Mouse (Mus musculus) frontal cortex, adult 2 months (tissue): ENCODE measurements at regions not wholly inside any gene's neighbourhood (a gene's known extent, or its start where the extent isn't known, plus 50 kb on each side); places are given as distances from the start of the nearest gene placed in this dataset.
A peak's percentile ranks its signal among the peaks of the same experiment; 100 is the strongest.

Experiments used
- DNase-seq, 2 experiments: peaks; one replicate each; pipeline ENCODE4 v3.0.0; 2022; ENCODE audit warnings: low spot score in 1 of 2; ENCODE audit errors: extremely low spot score in 1 of 2

DNA sequence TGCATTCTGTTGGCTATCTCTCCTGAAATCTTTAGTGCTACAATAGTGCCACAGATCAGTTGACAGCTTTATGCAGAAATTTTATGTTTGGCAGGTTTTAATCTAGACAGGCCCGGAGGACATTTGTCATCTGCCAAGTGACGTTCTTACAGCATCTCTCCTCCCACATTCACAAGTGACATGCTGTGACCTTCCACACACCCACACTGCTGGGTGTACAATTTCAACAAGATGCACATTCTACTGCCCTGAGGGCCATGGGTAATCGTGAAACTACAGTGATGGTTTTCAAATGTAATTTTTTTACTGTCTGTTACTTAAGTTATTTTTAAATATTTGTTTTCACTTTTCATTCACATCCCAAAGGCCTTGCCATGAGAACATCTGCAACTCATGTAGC lies 639.2 kb upstream of the Gm11114 start:
- DNase-seq, result peak in 1 of 2 experiments; percentile 6

DNA sequence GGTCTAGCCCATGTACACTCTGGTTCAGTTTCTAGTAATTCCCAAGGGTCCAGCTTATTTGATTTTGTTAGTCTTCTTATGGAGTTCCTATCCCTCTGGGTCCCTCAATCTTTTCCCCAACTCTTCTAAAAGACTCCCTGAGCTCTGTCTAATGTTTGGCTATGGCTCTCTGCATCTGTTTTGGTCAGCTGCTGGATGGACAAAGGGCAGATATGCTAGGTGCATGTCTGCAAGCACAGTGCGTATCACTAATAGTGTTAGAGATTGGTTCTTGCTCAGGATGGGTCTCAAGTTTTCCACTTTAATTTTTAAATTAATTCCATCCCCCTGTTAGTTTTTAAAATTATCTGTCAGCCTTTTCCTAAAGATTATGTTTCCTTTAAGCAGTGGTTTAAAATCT lies 634.2 kb upstream of the Gm11114 start:
- no peak for DNase-seq

DNA sequence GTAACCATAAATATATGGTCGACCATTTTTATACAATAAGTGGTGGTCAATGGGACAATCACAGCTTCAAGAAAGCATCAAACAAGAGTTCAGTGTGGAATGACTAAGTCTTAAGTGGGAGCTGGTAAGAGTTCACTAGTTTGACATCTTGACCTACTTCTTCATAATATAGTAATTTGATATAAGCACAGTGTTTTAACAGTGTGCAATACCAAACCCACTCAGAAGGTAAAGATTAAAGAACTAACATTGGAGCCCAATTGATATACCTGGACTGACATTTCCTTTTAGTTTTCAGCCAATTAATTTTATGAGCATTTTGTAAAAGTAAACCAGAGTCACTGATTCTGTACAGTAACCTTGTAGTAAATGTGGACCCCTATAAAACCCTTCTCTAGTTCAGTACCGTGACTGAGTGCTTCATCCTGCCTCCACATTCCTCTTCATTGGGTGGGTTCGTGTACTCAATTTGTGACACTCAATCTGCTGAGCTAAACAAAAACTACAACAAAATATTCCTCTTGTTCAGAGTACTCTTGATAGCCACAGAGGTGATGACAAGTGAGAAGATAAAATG lies 593.9 kb upstream of the Gm11114 start:
- DNase-seq, result no peak

DNA sequence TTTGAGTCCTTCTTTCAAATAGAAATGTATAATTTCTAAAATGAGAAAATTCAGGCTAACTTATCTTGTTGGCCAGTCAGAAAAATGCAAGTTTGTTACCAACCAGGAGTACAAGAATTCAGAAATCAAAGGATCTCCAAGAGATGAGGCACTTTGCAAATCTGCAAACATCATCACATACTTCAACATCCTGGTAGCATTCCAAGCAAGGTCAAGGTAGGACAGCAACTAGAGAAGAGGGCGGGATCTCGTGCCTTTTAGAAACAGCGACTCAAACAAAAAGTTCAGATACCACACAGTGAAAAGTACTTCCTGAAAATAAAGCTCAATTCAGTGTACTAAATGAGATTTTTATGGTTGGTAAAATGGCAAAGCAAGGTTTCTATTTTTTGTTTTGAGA lies 593.2 kb upstream of the Gm11114 start:
- DNase-seq, result no peak

DNA sequence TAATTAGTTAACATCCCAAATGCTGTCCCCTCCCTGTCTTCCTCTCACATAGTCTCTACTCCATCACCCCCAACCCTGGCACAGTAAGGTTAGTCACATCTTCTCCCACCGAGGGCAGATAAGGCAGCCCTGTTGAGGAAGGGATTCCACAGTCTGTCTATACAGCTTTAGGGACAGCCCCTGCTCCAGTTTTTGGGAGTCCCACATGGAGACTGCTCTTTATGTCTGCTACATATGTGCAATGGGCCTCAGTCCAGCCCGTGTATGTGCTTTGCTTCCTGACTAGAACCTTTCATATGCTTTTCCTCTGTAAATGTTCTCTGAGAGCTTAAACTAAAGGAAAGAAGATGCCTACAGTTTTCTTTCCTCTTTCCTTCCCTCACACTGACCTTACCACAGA lies 592.1 kb upstream of the Gm11114 start:
- DNase-seq, result no peak

DNA sequence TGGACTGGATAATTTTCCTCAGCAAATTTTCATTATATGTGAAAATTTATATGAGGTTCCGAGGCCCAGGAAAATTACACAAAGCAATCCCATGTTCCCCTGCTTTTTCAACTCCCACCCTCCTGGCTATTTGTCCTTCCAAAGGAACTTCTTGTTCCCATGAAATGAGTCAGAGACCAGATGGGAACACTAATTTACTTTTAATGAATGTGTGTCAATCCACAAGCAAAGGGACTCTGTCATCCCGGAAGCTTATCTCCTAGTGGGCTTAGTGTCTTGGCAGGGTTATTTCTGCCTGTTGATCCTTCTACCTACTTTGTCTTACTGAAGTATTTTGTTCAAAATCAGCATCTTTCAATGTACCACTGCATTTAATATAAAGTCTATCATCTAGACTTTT lies 573.3 kb upstream of the Gm11114 start:
- DNase-seq, result no peak

DNA sequence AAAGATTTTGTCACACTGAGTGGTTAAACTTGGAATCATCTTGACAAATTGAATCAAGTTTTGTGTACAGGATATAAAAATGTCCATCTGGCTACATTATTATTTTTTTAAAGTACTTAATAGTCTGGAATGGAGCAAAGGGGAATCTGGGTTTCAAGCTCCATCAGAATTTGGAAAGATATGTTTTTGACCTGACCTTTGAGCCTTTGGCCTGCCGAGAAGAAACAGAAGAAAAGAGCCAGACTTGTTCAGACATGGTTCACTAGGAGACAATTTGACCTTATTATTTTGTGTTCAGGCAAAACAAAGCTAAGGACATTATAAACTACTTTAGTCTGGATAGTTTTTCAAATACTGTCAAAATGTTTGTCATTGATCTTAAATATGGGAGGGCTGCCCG lies 572.2 kb upstream of the Gm11114 start:
- DNase-seq, result no peak

DNA sequence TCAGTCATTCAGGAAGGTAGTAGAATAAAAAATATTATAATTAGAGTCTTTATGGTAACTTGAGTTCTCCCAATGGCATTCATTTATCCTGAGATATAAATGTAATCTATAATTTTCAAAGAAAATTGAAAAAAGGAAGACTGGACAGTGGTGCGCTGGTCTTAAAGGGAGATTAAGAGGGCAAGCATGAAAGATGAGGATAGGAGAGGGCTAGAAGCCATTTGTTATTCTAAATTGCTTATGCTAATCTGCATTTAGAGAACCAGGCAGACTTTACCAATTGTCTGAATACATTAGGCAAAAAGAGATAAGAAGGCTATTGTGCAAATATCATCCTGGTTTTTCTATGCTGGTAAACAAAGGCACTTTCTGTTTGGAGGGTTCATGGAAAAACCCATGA lies 558.2 kb upstream of the Gm11114 start:
- DNase-seq, result no peak

DNA sequence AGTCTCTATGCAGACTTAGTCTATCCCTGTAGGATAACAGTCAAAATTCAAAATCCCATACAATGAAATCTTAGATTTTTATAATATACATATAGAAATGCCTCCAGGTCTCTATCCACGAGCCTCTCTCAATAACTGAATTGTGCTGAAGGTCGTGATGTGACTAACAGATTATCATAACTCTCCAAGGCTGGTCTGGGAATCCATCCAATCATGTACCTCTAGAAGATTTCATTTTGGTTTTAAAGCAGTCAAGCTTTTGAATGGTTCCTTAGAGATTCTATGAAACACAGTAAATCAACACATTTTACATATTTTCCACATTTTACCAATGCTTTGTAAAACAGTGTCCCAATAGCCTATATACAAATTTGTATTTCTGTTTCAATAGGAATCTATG lies 557.7 kb upstream of the Gm11114 start:
- DNase-seq, result no peak

DNA sequence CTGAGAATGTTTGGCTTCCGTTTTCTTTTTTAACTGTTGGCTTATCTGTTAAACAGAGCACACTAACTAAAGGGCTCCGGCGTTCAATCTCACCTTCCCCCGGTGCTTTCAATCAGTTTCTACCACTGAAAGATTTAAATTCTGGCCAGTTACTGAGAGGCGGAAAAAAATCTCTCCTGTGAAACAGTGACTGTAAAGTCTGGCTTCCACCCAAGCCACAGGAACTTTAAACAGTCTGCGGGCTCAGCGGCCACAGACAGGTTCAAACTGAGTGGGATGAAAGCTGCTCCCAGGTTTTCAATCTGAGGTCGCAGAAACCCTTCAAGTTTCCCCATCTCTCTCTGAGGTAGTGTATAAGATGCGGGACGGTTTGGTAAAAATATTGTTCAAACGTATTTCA lies 538.2 kb upstream of the Gm11114 start:
- DNase-seq, result no peak

DNA sequence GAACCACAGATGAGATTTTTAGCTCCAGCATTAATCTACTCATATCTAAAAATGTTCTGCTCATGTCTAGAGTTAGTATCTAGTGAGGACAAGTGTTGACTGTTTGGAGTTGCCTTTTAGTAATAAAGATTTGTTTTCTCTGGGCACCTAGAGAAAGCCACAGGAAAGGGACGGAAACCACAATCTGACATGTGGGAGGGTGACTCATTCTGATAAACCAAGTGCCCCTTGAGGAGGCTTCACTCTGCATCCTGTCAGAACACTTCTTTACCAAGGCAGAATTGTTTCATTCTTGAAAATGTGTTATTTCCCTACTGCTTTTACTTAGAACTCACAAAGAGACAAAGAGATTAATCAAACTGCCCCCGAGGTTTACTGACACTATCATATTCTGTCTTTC lies 537.4 kb upstream of the Gm11114 start:
- DNase-seq, result no peak

DNA sequence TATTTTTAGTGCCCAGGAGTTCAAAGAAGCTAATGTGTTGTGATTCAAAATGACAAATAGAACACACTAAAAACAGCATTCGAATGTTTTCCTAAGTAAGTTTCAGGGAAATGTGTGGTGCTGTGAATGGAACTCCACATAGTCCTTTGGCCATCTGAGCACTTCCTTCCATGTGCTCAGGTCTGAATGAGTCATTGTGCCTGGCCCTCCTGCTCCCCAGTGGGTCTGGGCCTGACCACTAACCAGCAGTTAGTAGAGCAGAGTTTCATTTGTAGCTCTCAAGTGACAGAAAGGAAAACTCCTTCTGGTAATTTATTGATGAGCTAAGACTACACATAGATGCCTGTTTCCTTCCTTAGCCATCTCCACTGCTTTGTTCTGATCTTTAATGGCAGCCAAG lies 533.4 kb upstream of the Gm11114 start:
- no peak for DNase-seq

DNA sequence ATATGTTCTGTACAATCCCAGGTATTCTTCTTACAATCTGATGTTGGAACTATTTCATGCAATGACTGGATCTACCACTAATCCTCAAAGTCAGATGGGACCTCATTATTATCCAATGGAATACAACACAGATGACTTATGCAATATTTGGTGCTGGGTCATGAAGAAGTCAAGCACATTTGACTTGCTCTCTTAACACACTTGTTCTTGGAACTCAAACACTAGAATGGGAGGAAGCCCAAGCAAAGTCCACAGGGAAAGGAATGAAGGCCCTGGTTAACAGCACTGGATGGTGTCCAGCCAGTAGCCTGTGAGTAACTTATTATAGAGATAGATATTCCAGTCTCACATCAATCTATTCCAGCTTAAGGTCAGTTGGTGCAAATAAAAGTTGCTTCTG lies 486.8 kb upstream of the Gm11114 start:
- DNase-seq, result no peak

DNA sequence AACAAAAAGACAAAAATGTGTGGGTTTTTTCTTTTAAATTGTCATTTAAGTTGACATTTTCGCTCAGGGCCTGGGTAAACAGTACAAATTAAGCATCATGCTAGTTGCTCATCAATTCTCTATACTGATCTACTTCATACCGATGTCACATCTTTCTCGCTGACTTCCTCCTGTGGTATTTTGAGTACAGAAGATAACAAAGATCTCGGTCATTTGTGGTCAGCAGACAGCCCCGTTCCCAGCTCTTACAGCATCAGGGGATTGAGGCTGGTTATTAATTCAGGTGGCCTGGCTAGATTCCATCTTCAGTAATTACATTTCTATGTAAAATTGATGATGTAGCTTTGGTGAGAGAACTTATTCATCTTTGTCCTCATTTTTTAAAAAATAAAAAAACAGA lies 483.6 kb upstream of the Gm11114 start:
- DNase-seq, result no peak

DNA sequence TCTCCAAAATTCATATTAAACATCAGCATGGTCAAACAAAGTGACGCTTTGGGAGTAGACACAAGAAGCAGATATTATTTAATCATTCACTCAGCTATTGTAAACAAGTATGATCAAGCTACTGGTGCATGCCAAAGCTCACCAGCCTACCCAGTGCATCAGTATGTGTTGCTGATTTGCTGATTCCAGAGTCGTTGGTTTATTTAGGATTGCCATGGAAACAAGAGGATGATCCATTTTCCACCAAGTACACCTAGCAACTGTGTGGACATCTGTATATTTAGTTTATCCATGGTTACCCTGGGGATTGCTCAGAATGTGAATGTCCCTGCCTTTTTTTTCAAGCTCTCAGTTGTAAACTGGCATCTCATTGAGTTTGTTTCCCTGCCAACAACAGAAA lies 481.9 kb upstream of the Gm11114 start:
- no peak for DNase-seq

DNA sequence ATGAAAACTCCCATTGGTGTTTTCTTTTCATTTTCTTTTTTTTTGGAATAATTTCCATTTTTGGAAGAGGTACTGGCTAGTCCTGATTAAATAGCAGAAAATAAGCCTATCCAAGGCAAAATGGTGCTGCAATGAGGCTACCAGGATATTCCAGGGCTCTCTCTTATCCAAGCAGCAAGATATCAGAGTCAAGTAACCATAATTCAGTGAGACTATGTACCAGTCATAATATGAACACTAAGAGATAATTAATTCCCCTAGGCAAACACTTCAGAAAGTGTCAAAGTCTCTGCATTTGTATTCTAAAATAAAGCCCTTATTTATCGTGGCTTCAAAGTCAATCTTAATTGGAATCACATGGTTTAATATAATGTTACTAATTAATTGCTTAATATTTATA lies 475.1 kb upstream of the Gm11114 start:
- no peak for DNase-seq

DNA sequence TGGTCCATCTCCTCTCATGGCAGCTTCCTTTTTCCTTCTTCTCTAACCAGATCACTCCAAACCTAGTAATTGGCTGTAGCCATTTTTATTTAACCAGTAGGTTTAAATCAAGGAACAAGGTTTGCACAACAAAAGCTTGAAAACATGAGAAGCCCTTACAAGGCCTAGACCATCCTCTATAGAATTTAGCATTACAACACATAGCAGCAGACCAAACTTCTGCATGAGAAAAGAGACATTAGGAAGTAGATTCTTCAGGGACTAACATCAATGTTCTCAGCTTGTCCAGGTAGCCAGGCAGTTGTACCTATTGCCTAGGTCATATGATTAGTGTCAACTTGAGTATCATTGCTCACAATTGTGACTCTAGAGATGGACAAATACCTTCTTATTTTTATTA lies 468.6 kb upstream of the Gm11114 start:
- DNase-seq, result no peak

DNA sequence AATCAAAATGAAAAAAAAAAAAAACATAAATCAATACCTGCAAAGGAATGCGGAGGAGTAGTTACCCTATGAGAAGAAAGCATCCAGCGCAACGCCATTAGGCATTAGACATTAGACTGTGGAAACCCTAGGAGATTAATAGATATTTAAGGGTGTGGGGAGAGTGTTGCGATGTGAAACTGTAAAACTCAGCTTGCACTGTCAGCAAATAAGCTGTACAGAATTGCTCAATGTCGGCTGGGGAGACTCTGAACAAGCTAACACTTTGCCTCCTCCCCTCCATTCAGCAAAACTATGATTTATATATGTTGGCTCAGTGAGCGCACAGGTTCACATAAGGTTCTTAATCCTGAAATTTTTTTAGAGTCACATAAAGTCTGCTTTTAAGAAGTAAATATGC lies 451.0 kb upstream of the Gm11114 start:
- DNase-seq, result no peak

DNA sequence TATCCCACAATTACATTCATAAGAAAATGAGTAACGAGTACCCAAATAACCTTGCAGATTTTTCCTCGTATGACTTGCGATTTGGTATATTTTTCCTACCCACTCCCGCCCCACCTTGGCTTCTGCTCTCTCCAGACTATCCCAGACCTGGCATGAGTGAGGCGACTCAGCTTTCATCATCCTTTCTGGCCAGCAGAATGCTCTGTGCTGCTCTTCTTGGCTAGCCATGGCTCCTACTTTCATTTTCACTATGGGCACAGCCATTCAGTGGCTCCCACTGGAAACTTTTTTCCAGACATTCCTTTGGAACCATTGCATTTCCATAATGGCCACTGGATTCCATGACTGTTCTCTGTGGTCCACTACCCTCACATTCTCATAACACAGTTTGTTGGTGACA lies 449.1 kb upstream of the Gm11114 start:
- no peak for DNase-seq

DNA sequence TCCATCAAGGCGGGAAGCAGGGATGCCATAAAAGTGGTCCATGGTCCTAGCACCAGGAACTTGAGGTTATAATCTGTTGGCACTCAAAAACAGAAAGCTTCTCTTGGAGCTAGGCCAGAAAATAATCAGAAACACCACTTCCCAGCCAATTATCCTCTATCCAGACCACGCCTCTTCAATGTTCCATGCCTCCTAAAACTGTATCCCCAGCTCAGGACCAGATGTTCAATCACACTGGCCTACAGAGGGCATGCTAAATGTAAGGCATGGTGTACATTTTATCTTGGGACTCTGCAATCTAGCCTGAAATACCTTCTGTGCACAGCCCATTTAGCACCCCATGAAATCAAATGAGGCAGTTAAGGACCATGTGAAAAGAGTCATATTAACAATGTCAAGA lies 418.4 kb upstream of the Gm11114 start:
- no peak for DNase-seq

DNA sequence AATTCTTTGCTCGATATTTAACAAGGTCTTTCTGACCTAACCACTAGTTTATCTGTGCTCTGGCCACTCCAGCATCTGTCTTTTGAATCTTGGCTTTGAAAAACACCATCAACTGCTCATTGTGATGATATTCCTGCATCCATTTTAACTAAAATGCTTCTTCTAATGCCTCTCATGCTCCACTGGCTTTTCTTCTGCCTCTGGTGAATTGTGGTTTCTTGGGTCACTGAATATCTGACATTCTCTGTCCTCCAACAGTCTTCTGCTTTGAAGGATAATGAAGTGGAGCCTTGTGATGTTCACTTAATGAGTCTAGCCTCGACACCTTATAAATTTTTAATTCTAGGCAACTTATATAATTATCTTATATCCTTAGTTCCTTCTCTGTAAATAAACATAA lies 416.5 kb upstream of the Gm11114 start:
- DNase-seq, result no peak

DNA sequence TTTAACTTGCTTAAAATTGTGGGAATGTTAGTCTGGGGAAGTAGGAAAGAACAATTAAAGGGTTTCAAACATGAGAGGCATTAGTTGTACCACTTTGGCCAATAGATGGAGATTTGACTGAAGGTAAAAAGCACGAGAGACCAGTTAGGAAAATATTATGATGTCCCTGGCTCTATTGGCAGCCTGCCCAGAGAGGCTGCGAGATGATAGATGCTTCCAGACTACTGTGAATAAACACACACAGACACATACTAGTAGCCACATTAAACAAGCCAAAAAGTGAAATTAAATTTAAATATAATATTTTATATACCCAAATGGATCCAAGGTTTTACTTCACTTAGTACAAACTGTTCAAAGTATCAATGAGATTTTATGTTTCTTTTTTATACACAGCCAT lies 411.9 kb upstream of the Gm11114 start:
- no peak for DNase-seq

DNA sequence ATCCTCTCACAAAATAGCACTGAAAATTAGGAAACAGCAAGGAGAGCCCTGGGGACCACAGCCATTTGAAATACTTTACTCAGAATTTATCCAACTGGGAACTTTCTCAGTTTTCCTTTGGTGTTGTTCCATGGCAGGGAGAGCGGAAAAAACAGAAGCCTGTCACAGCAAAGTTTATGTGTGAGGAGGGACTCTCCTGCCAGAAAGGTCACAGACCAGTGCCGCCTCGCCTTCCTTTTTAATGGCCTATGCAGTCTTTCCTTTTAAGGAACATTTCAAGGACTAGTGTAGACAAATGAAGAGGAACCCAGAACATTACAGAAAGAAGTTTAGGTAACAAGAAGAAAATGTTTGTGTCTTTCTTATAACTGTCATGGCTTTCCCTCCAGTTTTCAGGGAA lies 406.3 kb upstream of the Gm11114 start:
- no peak for DNase-seq

DNA sequence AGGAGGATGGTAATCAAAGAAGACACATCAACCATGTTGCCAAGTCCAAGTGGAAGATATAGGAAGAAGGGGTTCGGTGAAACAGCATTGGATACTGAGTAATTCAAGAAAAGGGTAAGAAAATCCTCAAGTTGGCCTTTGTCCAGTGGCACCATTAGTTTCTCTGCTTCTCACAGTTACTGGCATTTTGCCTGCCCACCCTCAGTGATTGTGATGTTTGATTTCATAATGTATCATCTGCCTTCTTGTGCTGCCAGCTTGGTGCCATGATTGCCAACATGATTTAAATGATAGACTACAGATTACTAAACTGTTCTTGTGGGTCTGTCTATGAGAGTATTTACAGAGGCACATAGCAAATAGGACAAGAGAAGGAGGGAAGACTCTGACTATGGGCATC lies 399.3 kb upstream of the Gm11114 start:
- peak in 1 of 2 experiments; percentile 3 for DNase-seq
